Mouse (Mus musculus) intestine, embryonic 15.5 days (tissue): Measurements from ENCODE around the gene Aldh3a2. TPM values are rescaled to one million over a fixed set of nuclear protein-coding genes. Genes with fewer than 3 reads are reported as not detected.
"Not testable (repeated sequence)": the region's sequence is repeated elsewhere in the genome, so short reads cannot be mapped to it uniquely, and the experiment has no call there.

Experiments
- ATAC-seq: fragments of 200-750 bp; cut with Nextera tagmentation; 2 replicates; pipeline ENCODE4 v1.8.0; 2017; ENCODE audit warnings: moderate TSS enrichment, moderate library complexity
- H3K27ac ChIP-seq: fragments of 300-500 bp; sonication (generic); 2 replicates; pipeline ENCODE4 v1.5.1; 2015; ENCODE audit warnings: mild to moderate bottlenecking, inconsistent platforms
- H3K27me3 ChIP-seq: fragments of 300-500 bp; sonication (generic); replicated peaks from 2 replicates; pipeline ENCODE4 v1.6.1; 2015; ENCODE audit warnings: inconsistent platforms
- H3K36me3 ChIP-seq: fragments of 300-500 bp; sonication (generic); 2 replicates; pipeline ENCODE4 v1.6.1; 2015; ENCODE audit warnings: inconsistent platforms
- H3K4me1 ChIP-seq: fragments of 300-500 bp; sonication (generic); replicated peaks from 2 replicates; pipeline ENCODE4 v1.6.1; 2015; ENCODE audit warnings: inconsistent platforms
- H3K4me2 ChIP-seq: fragments of 300-500 bp; sonication (generic); replicated peaks from 2 replicates; pipeline ENCODE4 v1.6.1; 2015; ENCODE audit warnings: mild to moderate bottlenecking, inconsistent platforms
- H3K4me3 ChIP-seq: fragments of 300-500 bp; sonication (generic); replicated peaks from 2 replicates; pipeline ENCODE4 v1.5.1; 2015; ENCODE audit warnings: inconsistent platforms
- H3K9ac ChIP-seq: fragments of 300-500 bp; sonication (generic); 2 replicates; pipeline ENCODE4 v1.6.1; 2015; ENCODE audit warnings: inconsistent platforms
- H3K9me3 ChIP-seq: fragments of 300-500 bp; sonication (generic); 2 replicates; pipeline ENCODE4 v1.6.1; 2016; ENCODE audit warnings: inconsistent platforms
- WGBS: fragments of 180-500 bp; shearing (Covaris S2); methylation state at CpG from one replicate; pipeline ENCODE4 v1.1.7; 2015; 5-methylcytosine and 5-hydroxymethylcytosine counted together
- polyA plus RNA-seq: library from polyadenylated mRNA; unstranded; fragments of >200 nt; fragmentation: Nextera tagmentation; extraction: Ambion mirVana; gene quantifications from 2 replicates; pipeline ENCODE4 v1.2.1, GENCODE M21; 2015

The Aldh3a2 gene
- 50.5 and 51.6 TPM in 2 replicates for polyA plus RNA-seq

DNA sequence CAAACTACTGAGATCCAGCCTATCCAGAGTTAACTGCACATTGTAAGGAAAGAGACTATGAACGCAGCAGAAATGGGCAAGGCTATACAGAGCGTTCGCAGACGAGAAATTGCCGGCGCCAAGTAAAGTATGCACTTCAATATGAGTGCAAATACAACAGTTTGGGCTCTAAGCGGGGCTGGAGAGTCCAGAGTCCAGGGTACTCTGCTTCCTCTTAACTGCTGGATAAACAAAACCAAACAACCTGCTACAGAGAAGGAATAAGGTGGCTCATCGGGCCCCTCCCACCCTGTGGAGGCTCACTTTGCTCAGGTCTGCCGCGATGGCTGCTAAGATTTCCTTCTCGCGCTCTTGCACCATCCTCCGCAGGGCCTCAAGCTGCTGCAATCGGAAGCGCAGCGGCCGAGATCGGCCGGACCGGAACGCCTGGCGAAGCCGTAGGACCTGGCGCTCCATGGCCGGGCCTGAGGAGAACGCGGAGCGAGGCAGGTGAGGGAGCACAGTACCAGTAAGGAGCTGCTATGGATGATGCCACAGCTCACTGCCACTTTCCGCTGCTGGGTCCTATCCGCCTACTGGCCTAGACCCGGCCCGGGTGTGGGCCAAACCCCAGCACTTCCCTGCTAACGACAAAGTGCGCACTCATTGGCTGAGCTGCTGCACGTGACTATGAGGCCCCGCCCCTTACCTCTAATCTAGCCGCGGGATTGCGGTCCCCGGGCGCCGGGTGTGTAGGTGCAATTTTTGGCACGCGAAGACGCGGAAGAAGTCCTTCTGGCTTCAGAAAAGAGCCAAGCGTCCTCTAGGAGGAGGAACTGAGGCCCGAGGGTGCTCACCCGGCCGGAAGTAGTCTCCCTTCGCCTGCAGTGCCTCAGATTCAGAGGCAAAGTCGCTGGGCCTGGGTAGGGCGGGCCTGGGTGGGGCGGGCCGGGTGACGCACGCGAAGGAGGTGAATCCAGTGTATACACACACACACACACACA, at the start of gene Aldh3a2:
Gene Aldh3a2, minus strand, starts transcription at position 914 of the 983 bp plus-strand sequence.
- WGBS, result under 1% methylated on average over 58 of the region's 58 CpGs

DNA sequence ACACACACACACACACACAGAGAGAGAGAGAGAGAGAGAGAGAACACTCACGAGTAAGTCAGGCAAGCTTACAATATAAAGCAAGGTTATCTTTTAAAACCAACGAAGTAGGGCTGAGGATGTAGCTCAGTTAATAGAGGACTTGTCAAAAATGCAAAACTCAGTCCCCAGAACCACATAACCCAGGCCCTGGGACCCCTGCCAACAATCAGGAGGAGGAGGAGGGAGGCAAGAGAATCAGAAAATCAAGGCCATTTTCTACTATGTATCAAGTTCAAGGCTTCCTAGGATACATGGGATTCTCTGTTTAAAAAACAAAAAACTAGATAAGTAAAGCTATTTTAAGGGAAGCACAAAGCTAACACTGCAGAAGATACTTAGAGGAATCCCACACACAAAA, 49.6 kb upstream of the Aldh3a2 start:
- Histone ChIP-seq H3K4me2 (no peak overlapping the region), H3K27me3 (no peaks in the 10 kb centered on the region), H3K36me3 (no peaks in the 10 kb centered on the region), H3K4me1 (no peaks in the 10 kb centered on the region), H3K9me3 (no peaks in the 10 kb centered on the region), H3K9ac (no peak overlapping the region), H3K4me3 (no peak overlapping the region), H3K27ac (no peak overlapping the region)
- no peak for ATAC-seq
- WGBS, result 33% methylated on average over 2 of the region's 2 CpGs

More for the DNA sequence above, at the start of gene Aldh3a2:
- peak within 1 kb of the TSS; percentile 100 for H3K27ac ChIP-seq
- H3K9ac ChIP-seq, result peak within 1 kb of the TSS; percentile 90
- peaks cover 12% of the 10 kb centered on the region; the same call in 1 of the 2 replicates for H3K36me3 ChIP-seq
- no peaks in the 10 kb centered on the region for H3K27me3 ChIP-seq
- 0 out of 2 replicates have a peak, but pooled peaks cover 4% of the 10 kb centered on the region for H3K4me1 ChIP-seq
- H3K4me2 ChIP-seq, result peak within 1 kb of the TSS; percentile 62
- no peaks in the 10 kb centered on the region for H3K9me3 ChIP-seq
- H3K4me3 ChIP-seq, result peak within 1 kb of the TSS; percentile 84
- ATAC-seq, result peak; percentile 99

DNA sequence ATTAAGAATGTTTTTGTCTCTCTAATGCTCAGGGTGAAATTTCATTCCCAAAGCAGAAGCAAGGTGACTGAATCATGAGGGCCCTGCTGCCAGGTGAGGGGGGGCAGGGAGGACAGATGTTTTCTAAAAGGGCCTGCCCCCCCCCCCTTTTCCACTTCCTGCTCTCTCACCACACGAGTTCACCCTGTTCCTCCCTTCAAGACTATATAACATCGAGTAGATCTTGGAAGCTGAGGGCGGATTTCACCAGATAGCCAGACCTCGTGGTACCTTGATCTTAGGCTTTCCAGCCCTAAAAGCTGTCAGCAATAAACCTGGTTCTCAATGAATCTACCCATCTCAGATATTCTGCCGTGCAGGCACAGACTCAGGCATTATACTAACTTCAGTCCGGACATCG, 43.1 kb upstream of the Aldh3a2 start:
- no peaks in the 10 kb centered on the region for H3K9me3 ChIP-seq
- no peak overlapping the region for H3K9ac ChIP-seq
- H3K4me3 ChIP-seq, result no peak overlapping the region
- no peak overlapping the region for H3K27ac ChIP-seq
- no peaks in the 10 kb centered on the region for H3K4me1 ChIP-seq
- no peak overlapping the region for H3K4me2 ChIP-seq
- H3K27me3 ChIP-seq, result no peaks in the 10 kb centered on the region
- no peaks in the 10 kb centered on the region for H3K36me3 ChIP-seq
- ATAC-seq, result no peak
- 60% methylated on average over 7 of the region's 7 CpGs for WGBS

DNA sequence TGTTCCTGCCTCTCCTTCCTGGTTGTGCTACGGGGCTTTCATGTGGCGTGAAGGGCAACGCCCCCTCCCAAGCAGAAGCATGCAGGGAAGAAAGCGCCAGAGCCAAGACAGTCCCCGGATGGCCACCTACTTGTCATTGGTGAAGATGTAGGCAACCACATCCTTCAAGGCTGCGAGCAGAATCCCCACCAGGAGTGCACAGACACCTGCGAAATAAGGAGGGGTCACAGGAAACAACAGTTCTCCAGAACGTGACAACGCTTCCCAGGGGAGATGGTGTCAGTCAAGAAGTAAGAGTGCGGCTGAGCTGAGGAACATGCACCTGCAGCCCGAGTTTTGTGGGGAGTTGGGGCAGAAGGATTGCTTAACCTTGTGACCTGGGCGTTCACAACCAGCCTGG, 42.6 kb upstream of the Aldh3a2 start:
- Histone ChIP-seq H3K9ac (no peak overlapping the region), H3K4me1 (no peaks in the 10 kb centered on the region), H3K27me3 (no peaks in the 10 kb centered on the region), H3K9me3 (no peaks in the 10 kb centered on the region), H3K27ac (no peak overlapping the region), H3K4me2 (no peak overlapping the region), H3K4me3 (no peak overlapping the region), H3K36me3 (no peaks in the 10 kb centered on the region)
- 61% methylated on average over 12 of the region's 12 CpGs for WGBS
- ATAC-seq, result no peak

DNA sequence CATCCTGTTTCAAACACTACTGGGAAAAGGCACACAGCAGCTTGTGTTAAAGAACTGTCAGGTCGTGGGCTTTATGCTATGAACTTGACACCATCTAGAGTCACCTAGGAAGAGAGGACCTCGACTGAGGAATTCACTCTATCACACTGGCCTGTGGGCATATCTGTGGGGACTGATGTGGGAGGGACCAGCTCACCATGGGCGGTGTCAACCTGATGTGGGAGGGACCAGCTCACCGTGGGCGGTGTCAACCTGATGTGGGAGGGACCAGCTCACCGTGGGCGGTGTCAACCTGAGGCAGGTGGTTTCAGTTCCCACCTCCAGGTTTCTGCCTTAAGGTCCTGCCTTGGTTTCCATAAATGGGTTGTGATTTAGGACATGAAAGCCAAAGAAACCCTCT, 40.5 kb upstream of the Aldh3a2 start:
- no peaks in the 10 kb centered on the region for H3K36me3 ChIP-seq

DNA sequence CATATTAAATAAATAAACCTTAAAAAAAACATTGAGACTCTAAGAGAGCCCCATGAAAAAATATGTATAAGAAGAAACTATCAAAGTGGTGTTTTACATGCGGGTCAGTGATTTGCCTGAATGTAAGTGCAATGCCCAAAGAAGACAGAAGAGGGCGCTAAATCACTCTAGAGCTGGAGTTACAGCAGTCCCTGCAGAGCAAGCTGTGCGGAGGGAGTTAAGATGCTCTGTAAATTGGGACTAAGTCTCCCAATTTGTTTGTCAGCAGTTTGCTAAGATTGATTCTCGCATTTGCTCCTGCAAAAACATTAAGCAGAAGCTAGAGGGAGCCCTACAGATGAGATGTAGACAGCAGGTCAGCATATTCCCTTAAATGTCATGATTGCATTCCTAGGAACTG, 38.1 kb upstream of the Aldh3a2 start:
- Histone ChIP-seq H3K27ac (no peak overlapping the region), H3K36me3 (no peaks in the 10 kb centered on the region), H3K4me3 (no peak overlapping the region), H3K9ac (no peak overlapping the region), H3K27me3 (no peaks in the 10 kb centered on the region), H3K4me2 (no peak overlapping the region), H3K9me3 (no peaks in the 10 kb centered on the region), H3K4me1 (peaks cover 6% of the 10 kb centered on the region)
- WGBS, result 78% methylated on average over 4 of the region's 4 CpGs
- no peak for ATAC-seq

More for the DNA sequence above, 40.5 kb upstream of the Aldh3a2 start:
- no peaks in the 10 kb centered on the region for H3K4me1 ChIP-seq
- WGBS, result 50% methylated on average over 7 of the region's 7 CpGs
- H3K9me3 ChIP-seq, result no peaks in the 10 kb centered on the region
- H3K4me2 ChIP-seq, result no peak overlapping the region
- H3K9ac ChIP-seq, result no peak overlapping the region
- H3K27ac ChIP-seq, result no peak overlapping the region
- no peaks in the 10 kb centered on the region for H3K27me3 ChIP-seq
- ATAC-seq, result no peak; the same call in 1 of the 2 replicates
- H3K4me3 ChIP-seq, result no peak overlapping the region

DNA sequence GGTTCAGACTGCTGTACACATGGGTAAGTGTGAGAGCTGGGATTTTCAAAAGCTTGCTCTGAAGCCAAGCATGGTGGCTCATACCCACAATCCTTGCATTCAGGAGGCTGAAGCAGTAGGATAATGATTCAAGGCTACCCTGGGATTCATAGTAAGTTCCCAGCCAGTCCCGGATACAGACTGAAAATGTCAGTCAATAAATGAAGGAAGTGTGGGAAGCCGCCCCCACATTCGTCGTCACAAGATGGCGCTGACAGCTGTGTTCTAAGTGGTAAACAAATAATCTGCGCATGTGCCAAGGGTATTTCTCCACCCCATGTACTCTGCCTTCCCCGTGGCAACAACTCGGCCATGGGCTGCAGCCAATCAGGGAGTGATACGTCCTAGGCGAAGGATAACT, 37.3 kb upstream of the Aldh3a2 start:
- H3K9me3 ChIP-seq, H3K4me1 ChIP-seq, H3K4me2 ChIP-seq, ATAC-seq, H3K36me3 ChIP-seq, H3K4me3 ChIP-seq, H3K9ac ChIP-seq, H3K27ac ChIP-seq, H3K27me3 ChIP-seq: not testable (repeated sequence)
- WGBS, result 97% methylated on average over 6 of the region's 10 CpGs

DNA sequence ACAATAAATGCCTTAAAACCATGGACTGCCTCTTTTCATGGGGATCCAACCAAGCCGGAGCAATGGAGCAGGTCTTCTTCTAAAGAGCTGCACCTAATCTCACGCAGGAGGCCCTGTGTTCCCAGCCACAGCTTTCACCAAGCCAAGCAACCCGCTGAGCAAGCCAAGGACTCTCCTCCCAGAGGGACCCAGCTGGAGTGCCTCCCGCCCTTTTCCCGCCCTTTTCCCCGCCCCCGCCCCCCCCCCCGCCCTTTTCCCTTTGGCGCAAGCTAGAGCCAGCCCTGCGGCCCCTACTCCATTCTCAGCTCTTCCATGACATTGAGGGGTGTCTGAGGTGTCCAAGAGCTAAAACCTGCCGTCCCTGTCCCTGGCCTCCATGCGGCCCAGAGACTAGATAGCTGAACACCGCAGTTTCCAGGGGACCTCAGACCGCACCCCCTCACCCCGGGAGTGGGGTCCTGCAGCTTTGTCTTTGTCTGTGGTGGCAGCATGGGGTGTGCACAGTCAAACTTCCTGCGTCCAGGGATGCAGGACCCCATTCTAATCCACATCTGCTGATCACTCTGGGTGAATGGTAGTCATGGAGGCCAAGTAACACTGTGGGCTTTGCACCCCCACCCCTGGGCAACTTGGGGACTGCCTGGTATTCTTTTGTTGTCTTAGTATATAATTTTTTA, 33.6 kb upstream of the Aldh3a2 start:
- Histone ChIP-seq H3K27me3 (no peaks in the 10 kb centered on the region), H3K36me3 (no peaks in the 10 kb centered on the region), H3K9ac (no peak overlapping the region), H3K4me2 (peak overlapping the region; percentile 48), H3K27ac (no peak overlapping the region), H3K4me3 (no peak overlapping the region), H3K9me3 (no peaks in the 10 kb centered on the region), H3K4me1 (peaks cover 9% of the 10 kb centered on the region)
- ATAC-seq, result peak; percentile 82
- WGBS, result 36% methylated on average over 14 of the region's 16 CpGs

DNA sequence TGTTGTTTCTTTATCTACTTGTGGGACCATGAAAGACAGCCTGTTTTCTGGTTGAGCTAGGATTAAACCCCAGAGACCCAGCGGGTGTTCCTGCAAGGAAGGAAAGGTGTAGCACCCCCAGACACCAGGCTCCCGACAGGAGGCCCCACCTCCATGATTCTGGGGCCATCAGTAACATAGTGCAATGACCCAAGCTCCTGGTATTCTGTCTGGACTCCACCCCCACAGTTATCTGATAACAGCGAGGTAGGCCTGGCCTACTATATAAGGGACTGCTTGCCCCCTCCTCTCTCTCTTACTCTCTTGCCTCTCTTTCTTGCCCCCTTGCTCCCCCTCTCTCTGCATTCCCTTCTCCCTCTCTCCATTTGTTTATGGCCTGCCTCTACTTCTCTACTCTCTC, 32.9 kb upstream of the Aldh3a2 start:
- Histone ChIP-seq H3K9ac (no peak overlapping the region), H3K27me3 (no peaks in the 10 kb centered on the region), H3K4me2 (peak overlapping the region; percentile 48; the same call in 1 of the 2 replicates), H3K4me3 (no peak overlapping the region), H3K4me1 (peaks cover 9% of the 10 kb centered on the region), H3K27ac (no peak overlapping the region), H3K36me3 (no peaks in the 10 kb centered on the region), H3K9me3 (no peaks in the 10 kb centered on the region)
- WGBS, result 48% methylated on average over 3 of the region's 3 CpGs
- ATAC-seq, result peak; percentile 61

DNA sequence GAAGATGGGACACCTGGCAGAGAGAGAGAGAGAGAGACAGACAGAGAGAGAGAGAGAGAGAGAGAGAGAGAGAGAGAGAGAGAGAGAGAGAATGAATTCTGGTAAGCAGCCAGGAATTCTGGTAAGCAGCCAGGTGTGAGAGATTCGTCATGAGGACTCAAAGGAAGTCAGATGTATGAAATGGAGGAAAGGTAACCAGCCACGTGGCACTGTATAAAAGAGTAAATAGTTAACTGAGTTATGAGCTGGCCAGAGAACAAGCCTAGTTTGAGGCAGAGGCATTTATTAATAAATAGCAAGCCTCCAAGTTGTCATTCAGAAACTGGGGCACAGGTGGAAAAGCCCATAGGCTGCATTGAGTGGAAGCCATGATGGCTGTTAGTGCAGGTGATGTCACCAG, 30.6 kb upstream of the Aldh3a2 start:
- 62% methylated on average over 2 of the region's 2 CpGs for WGBS
- ATAC-seq, result no peak
- H3K4me2 ChIP-seq, result no peak overlapping the region
- no peak overlapping the region for H3K27ac ChIP-seq
- no peak overlapping the region for H3K4me3 ChIP-seq
- H3K27me3 ChIP-seq, result no peaks in the 10 kb centered on the region
- H3K9me3 ChIP-seq, result no peaks in the 10 kb centered on the region
- no peak overlapping the region for H3K9ac ChIP-seq
- no peaks in the 10 kb centered on the region for H3K36me3 ChIP-seq
- peaks cover 9% of the 10 kb centered on the region for H3K4me1 ChIP-seq

DNA sequence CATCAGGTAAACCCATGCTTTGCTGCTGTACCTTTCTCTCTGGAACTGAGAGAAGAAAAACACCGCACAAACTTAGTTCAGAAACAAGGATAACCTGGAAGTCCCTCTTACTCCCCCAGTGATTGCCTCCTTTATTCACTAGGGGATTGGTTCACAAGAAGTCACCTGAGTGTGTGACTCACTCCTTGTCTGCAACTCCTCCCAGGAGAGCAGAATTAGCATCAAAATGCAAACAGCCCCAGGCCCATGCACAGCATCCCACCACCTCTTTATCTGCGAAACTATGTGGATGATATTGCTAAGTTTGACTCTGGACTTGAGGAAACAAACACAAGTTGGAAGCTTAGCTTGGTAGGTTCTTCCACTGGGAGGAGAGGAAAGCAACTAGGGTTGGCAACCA, 30.1 kb upstream of the Aldh3a2 start:
- H3K4me1 ChIP-seq, result peaks cover 9% of the 10 kb centered on the region
- WGBS, result 84% methylated on average over 2 of the region's 2 CpGs
- no peak overlapping the region for H3K9ac ChIP-seq
- no peak overlapping the region for H3K27ac ChIP-seq
- H3K27me3 ChIP-seq, result no peaks in the 10 kb centered on the region
- no peak overlapping the region for H3K4me3 ChIP-seq
- H3K9me3 ChIP-seq, result no peaks in the 10 kb centered on the region
- H3K36me3 ChIP-seq, result no peaks in the 10 kb centered on the region
- no peak for ATAC-seq
- no peak overlapping the region for H3K4me2 ChIP-seq

DNA sequence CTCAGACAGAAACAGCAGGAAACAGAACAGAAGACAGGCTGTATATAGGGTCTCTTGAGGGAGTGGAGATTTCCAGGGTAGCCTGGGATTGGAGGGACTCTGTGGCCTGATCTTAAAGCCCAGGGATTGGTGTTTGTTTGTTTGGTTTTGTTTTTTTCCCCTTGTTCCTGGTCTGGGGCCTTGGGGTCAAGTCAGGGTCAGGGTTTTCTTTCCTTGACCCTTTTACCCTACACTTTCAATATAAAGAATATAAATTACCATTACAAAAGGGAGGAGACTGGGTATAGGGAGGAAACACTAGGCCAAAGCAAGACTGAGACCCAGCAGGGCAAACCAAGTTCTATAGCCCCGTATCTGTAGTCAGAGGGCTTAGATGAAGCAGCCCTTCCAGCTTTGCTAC, 29.3 kb upstream of the Aldh3a2 start:
- no peaks in the 10 kb centered on the region for H3K36me3 ChIP-seq
- no peak overlapping the region for H3K4me2 ChIP-seq
- no peak overlapping the region for H3K4me3 ChIP-seq
- H3K27me3 ChIP-seq, result no peaks in the 10 kb centered on the region
- H3K9me3 ChIP-seq, result no peaks in the 10 kb centered on the region
- ATAC-seq, result no peak
- no peak overlapping the region for H3K27ac ChIP-seq
- H3K4me1 ChIP-seq, result peaks cover 9% of the 10 kb centered on the region
- WGBS, result 84% methylated on average over 1 of the region's 1 CpGs
- H3K9ac ChIP-seq, result no peak overlapping the region
